Mouse (Mus musculus): ENCODE measurements around the gene Wsb1. TPM values are rescaled to one million over a fixed set of nuclear protein-coding genes. Genes with fewer than 3 reads are reported as not detected.
A peak's percentile ranks its signal among the peaks of the same experiment; 100 is the strongest.

Wsb1 gene
- total and polyA plus RNA-seq, 2 experiments from 2014 or later: 215 to 277 TPM

GRCm38 (mm10) chr11:79237644-79238397 is 16.6 kb downstream of the Wsb1 start:
- Histone ChIP-seq H3K27me3 (ENCODE audit: insufficient read depth, low read length) (no peaks in the 10 kb centered on the region), H3K9ac (peak overlapping the region; percentile 22; the same call in 1 of the 2 replicates)

GRCm38 (mm10) chr11:79230251-79230570 is 24.3 kb downstream of the Wsb1 start:
- no peaks in the 10 kb centered on the region; the same call in 1 of the 2 replicates for H3K4me1 ChIP-seq (ENCODE audit: insufficient read depth)

More at GRCm38 (mm10) chr11:79237644-79238397, 16.6 kb downstream of the Wsb1 start:
- WGBS: 81% methylated on average over 11 of the region's 11 CpGs
- Histone ChIP-seq H3K9me3 (ENCODE audit: low read length) (no peaks in the 10 kb centered on the region), H3K27ac (ENCODE audit: low read depth, low read length) (peak overlapping the region; percentile 64; the same call in 1 of the 2 replicates), H3K4me2 (ENCODE audit: low read depth) (no peak overlapping the region), H3K4me1 (ENCODE audit: insufficient read depth) (no peaks in the 10 kb centered on the region), H3K4me3 (ENCODE audit: low read depth, low read length) (no peak overlapping the region), H3K36me3 (ENCODE audit: insufficient read depth) (peaks cover 42% of the 10 kb centered on the region)
- ATAC-seq: peak; percentile 3; the same call in 1 of the 2 replicates
- DNase-seq: no peak
- TF ChIP-seq CTCF (IDR thresholded peaks at IDR 0.05; ENCODE audit: low read depth): no peak

GRCm38 (mm10) chr11:79229561-79230250 is 24.8 kb downstream of the Wsb1 start:
- ATAC-seq: peak; percentile 59
- Histone ChIP-seq H3K27ac (ENCODE audit: low read depth, low read length) (no peak overlapping the region), H3K9me3 (ENCODE audit: low read length) (no peaks in the 10 kb centered on the region)

More at GRCm38 (mm10) chr11:79230251-79230570, 24.3 kb downstream of the Wsb1 start:
- no peaks in the 10 kb centered on the region for H3K9me3 ChIP-seq (ENCODE audit: low read length)
- ATAC-seq: no peak
- DNase-seq: no peak
- no peak for TF ChIP-seq CTCF (IDR thresholded peaks at IDR 0.05; ENCODE audit: low read depth)
- no peak overlapping the region for H3K9ac ChIP-seq
- H3K4me3 ChIP-seq (ENCODE audit: low read depth, low read length): no peak overlapping the region
- H3K27ac ChIP-seq (ENCODE audit: low read depth, low read length): no peak overlapping the region
- H3K36me3 ChIP-seq (ENCODE audit: insufficient read depth): no peaks in the 10 kb centered on the region
- 85% methylated on average over 13 of the region's 13 CpGs for WGBS
- no peak overlapping the region for H3K4me2 ChIP-seq (ENCODE audit: low read depth)
- H3K27me3 ChIP-seq (ENCODE audit: insufficient read depth, low read length): no peaks in the 10 kb centered on the region

GRCm38 (mm10) chr11:79229057-79229504 is 25.4 kb downstream of the Wsb1 start:
- TF ChIP-seq CTCF (IDR thresholded peaks at IDR 0.05; ENCODE audit: low read depth): no peak
- no peak overlapping the region for H3K9ac ChIP-seq
- no peak overlapping the region for H3K4me2 ChIP-seq (ENCODE audit: low read depth)
- DNase-seq (no peak), ATAC-seq (no peak)
- H3K4me3 ChIP-seq (ENCODE audit: low read depth, low read length): no peak overlapping the region
- no peaks in the 10 kb centered on the region for H3K9me3 ChIP-seq (ENCODE audit: low read length)
- H3K27me3 ChIP-seq (ENCODE audit: insufficient read depth, low read length): no peaks in the 10 kb centered on the region
- H3K27ac ChIP-seq (ENCODE audit: low read depth, low read length): no peak overlapping the region
- 76% methylated on average over 10 of the region's 10 CpGs for WGBS
- H3K36me3 ChIP-seq (ENCODE audit: insufficient read depth): no peaks in the 10 kb centered on the region
- H3K4me1 ChIP-seq (ENCODE audit: insufficient read depth): no peaks in the 10 kb centered on the region; the same call in 1 of the 2 replicates

More at GRCm38 (mm10) chr11:79229561-79230250, 24.8 kb downstream of the Wsb1 start:
- WGBS: 57% methylated on average over 11 of the region's 11 CpGs
- Histone ChIP-seq H3K27me3 (ENCODE audit: insufficient read depth, low read length) (no peaks in the 10 kb centered on the region), H3K4me3 (ENCODE audit: low read depth, low read length) (no peak overlapping the region), H3K4me2 (ENCODE audit: low read depth) (no peak overlapping the region), H3K4me1 (ENCODE audit: insufficient read depth) (no peaks in the 10 kb centered on the region; the same call in 1 of the 2 replicates), H3K9ac (no peak overlapping the region), H3K36me3 (ENCODE audit: insufficient read depth) (no peaks in the 10 kb centered on the region)
- TF ChIP-seq CTCF (IDR thresholded peaks at IDR 0.05; ENCODE audit: low read depth): no peak
- peak; percentile 43 for DNase-seq

GRCm38 (mm10) chr11:79228089-79228488 is 26.4 kb downstream of the Wsb1 start:
- 75% methylated on average over 2 of the region's 2 CpGs for WGBS
- Histone ChIP-seq H3K4me1 (ENCODE audit: insufficient read depth) (no peaks in the 10 kb centered on the region; the same call in 1 of the 2 replicates), H3K9ac (no peak overlapping the region), H3K36me3 (ENCODE audit: insufficient read depth) (no peaks in the 10 kb centered on the region), H3K27ac (ENCODE audit: low read depth, low read length) (no peak overlapping the region), H3K4me3 (ENCODE audit: low read depth, low read length) (no peak overlapping the region), H3K4me2 (ENCODE audit: low read depth) (no peak overlapping the region), H3K9me3 (ENCODE audit: low read length) (no peaks in the 10 kb centered on the region), H3K27me3 (ENCODE audit: insufficient read depth, low read length) (no peaks in the 10 kb centered on the region)
- no peak for ATAC-seq
- TF ChIP-seq CTCF (IDR thresholded peaks at IDR 0.05; ENCODE audit: low read depth): no peak
- no peak for DNase-seq

GRCm38 (mm10) chr11:79225371-79226155 is 28.9 kb downstream of the Wsb1 start:
- no peak for TF ChIP-seq CTCF (IDR thresholded peaks at IDR 0.05; ENCODE audit: low read depth)
- DNase-seq (no peak), ATAC-seq (no peak)
- WGBS: 78% methylated on average over 8 of the region's 8 CpGs
- Histone ChIP-seq H3K36me3 (ENCODE audit: insufficient read depth) (no peaks in the 10 kb centered on the region), H3K4me1 (ENCODE audit: insufficient read depth) (no peaks in the 10 kb centered on the region; the same call in 1 of the 2 replicates), H3K27ac (ENCODE audit: low read depth, low read length) (no peak overlapping the region), H3K9ac (no peak overlapping the region), H3K9me3 (ENCODE audit: low read length) (no peaks in the 10 kb centered on the region), H3K4me3 (ENCODE audit: low read depth, low read length) (no peak overlapping the region), H3K27me3 (ENCODE audit: insufficient read depth, low read length) (no peaks in the 10 kb centered on the region), H3K4me2 (ENCODE audit: low read depth) (no peak overlapping the region)
